Mouse (Mus musculus) ES-E14 (cell line): ENCODE results near the gene Luzp1.

Experiments used
- HCFC1 ChIP-seq: IDR thresholded peaks from 2 replicates; pipeline ENCODE4 v1.6.1; 2012; ENCODE audit warnings: low read length, inconsistent platforms, borderline replicate concordance; ENCODE audit not compliant: insufficient read depth
- ZC3H11A ChIP-seq: IDR thresholded peaks from 2 replicates; pipeline ENCODE4 v1.6.1; 2012; ENCODE audit warnings: low read depth, mild to moderate bottlenecking, inconsistent platforms, low read length, borderline replicate concordance
- ZNF384 ChIP-seq: IDR thresholded peaks from 2 replicates; pipeline ENCODE4 v1.6.1; 2012; ENCODE audit warnings: low read depth, low read length, inconsistent platforms

DNA sequence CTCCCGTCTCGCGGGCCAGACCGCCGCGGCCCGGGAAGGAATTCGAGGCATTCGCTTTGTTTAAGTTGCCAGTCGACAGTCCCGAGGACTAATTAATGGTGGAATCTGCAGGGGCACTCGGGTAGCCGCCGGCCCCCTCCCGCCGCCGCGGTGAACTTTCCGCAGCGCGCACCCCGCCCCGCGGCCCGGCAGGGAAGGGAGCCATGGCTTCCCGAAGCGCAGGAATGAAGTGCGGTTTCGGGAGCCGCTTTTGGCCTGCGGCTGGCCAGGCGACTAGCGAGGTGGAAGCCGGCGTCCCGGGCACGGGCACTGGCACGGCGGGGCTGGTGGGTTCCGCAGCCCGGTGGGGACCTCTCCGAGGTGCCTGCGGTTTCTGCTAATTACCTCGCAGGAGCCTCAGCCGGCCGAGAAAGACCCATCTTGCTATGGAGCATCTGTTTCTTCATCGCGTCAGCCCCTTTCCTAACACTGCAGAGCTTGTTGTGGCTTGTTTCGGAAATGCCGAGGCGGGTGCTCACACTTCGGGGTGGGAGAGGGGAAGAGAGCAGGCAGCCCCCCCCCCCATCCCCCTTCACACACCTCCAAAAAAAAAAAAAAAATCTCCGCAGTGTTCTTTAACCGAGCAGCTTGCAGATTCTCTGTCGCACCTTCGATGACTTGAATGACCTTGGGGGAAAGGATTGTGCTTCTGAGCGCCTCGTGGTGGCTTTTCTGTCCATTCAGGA is 948 bp downstream of the Luzp1 start:
- TF ChIP-seq ZNF384 (peak; percentile 88), ZC3H11A (no peak), HCFC1 (no peak)
